Mouse (Mus musculus): ENCODE data around the gene Eri2. TPM values are rescaled to one million over a fixed set of nuclear protein-coding genes. Genes with fewer than 3 reads are reported as not detected.
A peak's percentile ranks its signal among the peaks of the same experiment; 100 is the strongest.

Eri2 gene
- polyA plus RNA-seq (2012; rRNA removed): 2.6 and 2.8 TPM in 2 replicates

- DNase-seq (ENCODE audit: low read depth): no peak
These were observed at the start of gene Eri2, which contains the start of gene Rexo5 for GRCm38 (mm10) chr7:119793586-119794250. Eri2 (minus strand) TSS chr7:119794058. Rexo5 (plus strand) TSS chr7:119794006.

- DNase-seq (ENCODE audit: low read depth): no peak
These were observed 48.1 kb upstream of the Eri2 start for GRCm38 (mm10) chr7:119841820-119842449.

DNA sequence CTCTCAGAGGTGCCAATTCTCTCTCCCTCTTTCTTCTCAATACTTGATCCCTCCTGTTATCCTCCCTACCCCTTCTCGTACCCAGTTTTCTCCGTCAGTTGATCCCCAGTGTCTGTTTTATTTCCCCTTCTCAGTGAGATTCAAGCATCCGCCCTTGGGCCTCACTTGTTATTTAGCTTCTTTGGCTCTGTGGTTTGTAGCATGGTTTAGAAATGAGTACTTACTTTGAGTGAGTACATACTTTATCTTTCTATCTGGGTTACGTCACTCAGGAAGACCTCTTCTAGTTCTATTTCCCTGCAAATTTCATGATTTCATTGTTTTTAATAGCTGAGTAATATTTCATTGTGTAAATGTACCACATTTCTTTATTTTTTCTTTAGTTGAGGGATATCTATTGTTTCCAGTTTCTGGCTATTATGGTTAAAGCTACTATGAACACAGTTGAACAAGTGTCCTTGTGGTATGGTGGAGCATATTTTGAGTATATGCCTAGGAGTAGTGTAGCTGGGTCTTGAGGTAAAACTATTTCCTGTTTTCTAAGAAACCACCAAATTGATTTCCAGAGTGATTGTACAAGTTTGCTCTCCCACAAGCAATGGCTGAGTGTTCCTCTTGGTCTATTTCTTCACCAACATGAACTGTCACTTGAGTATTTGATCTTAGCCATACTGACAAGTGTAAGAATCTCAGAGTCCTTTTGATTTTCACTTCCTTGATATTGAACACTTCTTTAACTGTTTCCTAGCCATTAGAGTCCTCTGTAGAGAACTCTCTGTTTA is 42.3 kb upstream of the Eri2 start:
- no peak for DNase-seq (ENCODE audit: low read depth)

DNA sequence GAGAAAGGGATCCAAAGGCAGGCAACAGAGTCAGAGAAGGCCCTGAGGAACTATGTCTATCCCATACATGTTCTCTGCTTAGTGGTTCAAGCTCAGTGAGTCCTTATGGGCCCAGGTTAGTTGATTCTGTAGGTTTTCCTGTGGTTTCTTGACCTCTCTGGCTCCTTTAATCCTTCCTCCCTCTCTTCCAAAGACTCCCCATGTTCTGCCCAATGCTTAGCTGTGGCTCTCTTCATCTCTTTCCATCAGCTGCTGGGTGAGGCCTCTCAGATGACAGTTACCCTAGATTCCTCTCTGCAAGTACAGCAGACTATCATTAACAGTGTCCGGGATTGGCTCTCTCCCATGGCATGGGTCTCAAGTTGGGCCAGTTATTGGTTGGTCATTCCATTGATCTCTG is 41.5 kb upstream of the Eri2 start:
- no peak for DNase-seq (ENCODE audit: low read depth)

- DNase-seq (ENCODE audit: low read depth): no peak
These were observed 14.9 kb upstream of the Eri2 start for GRCm38 (mm10) chr7:119808723-119809122.

GRCm38 (mm10) chr7:119807396-119807795 is 13.5 kb upstream of the Eri2 start:
- no peak for DNase-seq (ENCODE audit: low read depth)

DNA sequence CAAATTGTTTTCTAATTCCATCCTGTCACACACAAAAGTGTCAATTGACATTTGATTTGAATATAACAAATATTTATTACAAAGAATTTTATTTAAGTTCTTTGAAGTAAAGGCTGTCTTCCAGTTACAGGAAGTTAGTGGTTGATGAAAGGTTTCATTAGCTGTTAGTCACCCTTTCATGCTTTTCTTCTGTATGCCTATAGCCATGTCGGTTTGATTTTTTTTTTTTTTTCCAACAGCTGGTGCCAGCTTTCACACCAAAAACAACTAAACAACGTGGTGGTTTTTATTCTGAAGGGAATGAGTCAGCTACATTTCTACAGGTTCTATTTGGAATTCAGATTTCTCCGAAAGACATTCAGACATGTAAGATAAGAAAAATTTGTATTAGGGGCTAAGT is 7.1 kb upstream of the Eri2 start:
- no peak for DNase-seq (ENCODE audit: low read depth)

- DNase-seq (ENCODE audit: low read depth): no peak
These were observed 6.6 kb upstream of the Eri2 start for GRCm38 (mm10) chr7:119800488-119800887.

DNA sequence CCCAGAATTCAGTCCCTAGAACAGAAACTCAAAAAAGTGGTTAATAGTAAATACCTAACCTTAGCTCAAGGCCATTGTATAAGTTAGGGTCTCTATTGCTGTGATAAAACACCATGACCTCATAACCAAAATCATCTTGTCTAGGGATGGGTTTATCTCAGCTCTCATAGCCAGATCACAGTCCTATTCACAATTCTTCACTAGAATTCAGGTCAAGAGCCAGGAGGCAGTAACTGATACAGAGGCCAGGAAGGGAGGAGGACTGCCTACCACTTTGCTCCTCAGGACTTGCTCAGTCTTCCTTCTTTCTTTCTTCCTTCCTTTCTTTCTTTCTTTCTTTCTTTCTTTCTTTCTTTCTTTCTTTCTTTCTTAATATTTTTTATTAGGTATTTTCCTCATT is 1.5 kb upstream of the Eri2 start:
- no peak for DNase-seq (ENCODE audit: low read depth)

- no peak for DNase-seq (ENCODE audit: low read depth)
These were observed 387 bp upstream of the Eri2 start for GRCm38 (mm10) chr7:119794251-119794638.

DNA sequence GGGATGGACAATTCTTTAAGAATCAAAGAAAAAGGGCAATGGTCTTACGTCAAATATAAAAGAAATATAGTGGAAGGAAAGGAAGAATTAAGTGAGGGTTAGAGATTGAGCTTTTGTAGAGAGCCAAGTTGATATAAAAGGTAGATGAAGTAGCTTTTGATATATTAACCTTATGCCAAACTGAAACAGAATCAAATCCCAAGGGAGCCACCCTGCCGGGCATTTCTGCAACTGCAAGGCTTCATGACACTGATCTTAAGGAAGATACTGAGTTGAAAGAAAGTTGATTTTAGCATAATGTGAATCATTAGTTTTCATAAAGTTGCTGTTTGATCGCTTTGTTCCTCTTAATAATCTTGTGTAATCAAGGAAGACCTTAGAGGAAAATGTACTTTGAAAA is 4.8 kb downstream of the Eri2 start:
- DNase-seq (ENCODE audit: low read depth): no peak

GRCm38 (mm10) chr7:119784908-119785307 is 8.9 kb downstream of the Eri2 start:
- DNase-seq (ENCODE audit: low read depth): no peak

- peak; percentile 90 for DNase-seq (ENCODE audit: low read depth)
These were observed 10.4 kb downstream of the Eri2 start for GRCm38 (mm10) chr7:119783453-119783852.

GRCm38 (mm10) chr7:119769895-119770294 is 24.0 kb downstream of the Eri2 start:
- no peak for DNase-seq (ENCODE audit: low read depth)

- no peak for DNase-seq (ENCODE audit: low read depth)
These were observed 26.9 kb downstream of the Eri2 start for GRCm38 (mm10) chr7:119766996-119767395.

DNA sequence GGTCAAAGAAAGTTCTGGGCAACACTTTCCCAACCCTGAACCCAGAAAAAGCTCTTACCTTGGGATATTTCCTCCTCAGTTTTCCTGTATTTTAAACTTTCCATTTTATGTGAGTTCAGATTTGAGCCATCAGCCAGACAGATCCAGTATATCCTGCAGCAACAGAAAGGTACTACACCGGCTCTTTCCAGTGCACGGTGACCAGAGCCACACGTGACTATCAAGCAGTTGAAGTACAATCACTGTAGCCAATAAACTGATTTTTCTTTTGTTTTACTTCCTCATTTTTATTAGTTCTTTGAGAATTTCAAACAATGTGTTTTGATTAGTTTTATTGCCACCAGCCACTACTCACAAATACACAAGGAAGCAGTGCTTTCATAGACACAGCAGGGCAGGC is 29.5 kb downstream of the Eri2 start:
- DNase-seq (ENCODE audit: low read depth): no peak

DNA sequence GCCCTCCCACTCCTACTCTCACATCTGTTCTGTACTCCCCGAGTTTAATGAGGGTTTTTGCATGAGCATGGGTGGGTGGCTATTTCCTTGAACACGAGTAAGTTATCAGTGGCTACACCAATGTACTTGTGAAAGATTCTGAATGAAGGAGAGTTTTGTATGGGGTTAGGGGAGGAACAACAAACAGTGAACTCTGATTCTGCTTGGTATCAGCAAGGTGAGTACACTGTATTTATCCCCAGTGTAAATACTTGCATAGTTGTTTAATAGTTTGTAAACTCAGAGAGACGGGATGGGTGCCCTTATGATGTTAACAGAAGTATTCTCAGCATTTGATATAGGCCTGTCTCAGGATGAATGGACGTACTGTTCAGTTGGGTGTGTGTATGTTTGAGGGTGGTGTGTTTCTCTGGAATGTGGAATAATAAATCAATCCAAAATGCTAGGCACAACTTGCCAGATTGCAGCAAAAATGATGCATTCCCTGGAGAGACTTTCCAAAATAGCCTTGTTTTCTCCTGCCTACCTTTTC is 31.6 kb downstream of the Eri2 start:
- no peak for DNase-seq (ENCODE audit: low read depth)

GRCm38 (mm10) chr7:119760527-119760951 is 33.3 kb downstream of the Eri2 start, which contains the start of gene Acsm3:
Acsm3 (plus strand) TSS chr7:119760923.
- no peak for DNase-seq (ENCODE audit: low read depth)

GRCm38 (mm10) chr7:119753696-119754095 is 40.2 kb downstream of the Eri2 start:
- DNase-seq (ENCODE audit: low read depth): peak; percentile 51

GRCm38 (mm10) chr7:119749942-119750341 is 43.9 kb downstream of the Eri2 start:
- no peak for DNase-seq (ENCODE audit: low read depth)

- no peak for DNase-seq (ENCODE audit: low read depth)
These were observed 45.1 kb downstream of the Eri2 start for GRCm38 (mm10) chr7:119748761-119749160.

DNA sequence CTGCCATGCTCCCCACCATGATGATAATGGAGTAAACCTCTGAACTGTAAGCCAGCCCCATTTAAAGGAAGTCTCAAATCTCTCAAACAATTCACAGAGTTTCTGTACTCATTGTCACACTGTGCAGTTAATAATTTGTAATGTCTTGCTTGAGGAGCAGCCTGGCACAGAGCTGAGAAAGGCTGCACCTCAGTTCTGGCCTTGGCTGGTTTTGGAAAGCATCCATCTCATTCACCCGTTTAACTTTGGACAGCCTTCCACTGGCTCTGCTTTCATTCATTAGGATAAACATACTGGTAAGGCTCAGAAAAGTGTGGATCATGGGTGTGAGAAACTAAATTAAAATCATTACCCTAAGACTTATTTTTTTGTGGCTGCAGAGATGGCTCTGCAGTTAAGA is 48.0 kb downstream of the Eri2 start:
- DNase-seq (ENCODE audit: low read depth): no peak
